Mouse (Mus musculus): ENCODE results near the gene Casc1.

GRCm38 (mm10) chr6:145147716-145148115 lies 63.1 kb downstream of the Casc1 start:
- TF ChIP-seq CTCF (IDR thresholded peaks at IDR 0.05; ENCODE audit: borderline replicate concordance, control insufficient read depth, extremely low read depth, insufficient read depth, low read length, poor library complexity): no peak
- no peak for TF ChIP-seq POLR2A (IDR thresholded peaks at IDR 0.05; ENCODE audit: control insufficient read depth, extremely low read depth, insufficient read depth, low read length, poor library complexity)

Data from thymus, adult 2 months (tissue).